Mouse (Mus musculus): ENCODE measurements around the gene Atp10b.

DNA sequence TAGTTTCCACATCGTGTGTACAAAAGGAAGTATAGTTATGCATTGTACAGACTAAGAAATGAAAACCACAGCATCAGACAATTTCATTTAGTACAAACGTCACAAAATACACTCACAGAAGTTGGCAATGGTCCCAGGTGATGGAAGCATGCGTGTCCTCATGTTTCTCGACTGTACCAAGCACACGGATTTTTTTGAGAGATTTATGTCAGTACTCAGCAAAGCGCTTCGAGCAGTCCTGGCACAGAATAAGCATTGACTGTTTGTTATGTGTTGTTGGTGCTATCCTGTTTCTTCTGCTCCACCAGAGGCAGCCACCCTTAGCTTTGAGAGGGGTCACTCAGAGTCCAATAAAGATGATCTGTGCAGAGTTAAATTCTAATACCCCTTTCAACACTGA is 108.1 kb downstream of the Atp10b start:
- TF ChIP-seq CTCF (IDR thresholded peaks at IDR 0.05; ENCODE audit: low read depth) (no peak), EP300 (optimal IDR thresholded peaks at IDR 0.05) (no peak)

All from stomach, postnatal 0 days (tissue).